Mouse (Mus musculus) embryo, embryonic 11.5 days (tissue): ENCODE results near the gene Kcnh1.

Source experiments
- DNase-seq: peaks from one replicate; pipeline ENCODE4 v3.0.0-alpha.2; 2012; ENCODE audit warnings: low read depth, low spot score

Gene Kcnh1

GRCm38 (mm10) chr1:192454501-192454900, 263.9 kb downstream of the Kcnh1 start:
- DNase-seq, result no peak

- DNase-seq, result no peak
These were observed 264.4 kb downstream of the Kcnh1 start for GRCm38 (mm10) chr1:192454981-192455380.

GRCm38 (mm10) chr1:192457037-192457436, 266.5 kb downstream of the Kcnh1 start:
- no peak for DNase-seq

- peak; percentile 56 for DNase-seq
These were observed 267.1 kb downstream of the Kcnh1 start for GRCm38 (mm10) chr1:192457526-192458206.

GRCm38 (mm10) chr1:192463732-192464131, 273.2 kb downstream of the Kcnh1 start:
- no peak for DNase-seq

- peak; percentile 61 for DNase-seq
These were observed 281.8 kb downstream of the Kcnh1 start for GRCm38 (mm10) chr1:192472366-192472765.

GRCm38 (mm10) chr1:192473134-192473533, 282.6 kb downstream of the Kcnh1 start:
- no peak for DNase-seq

GRCm38 (mm10) chr1:192476704-192477103, 286.1 kb downstream of the Kcnh1 start:
- DNase-seq, result no peak

- no peak for DNase-seq
These were observed 287.0 kb downstream of the Kcnh1 start for GRCm38 (mm10) chr1:192477556-192477955.

GRCm38 (mm10) chr1:192478176-192478575, 287.6 kb downstream of the Kcnh1 start:
- no peak for DNase-seq

- no peak for DNase-seq
These were observed 289.7 kb downstream of the Kcnh1 start for GRCm38 (mm10) chr1:192480072-192480784.

- DNase-seq, result no peak
These were observed 290.9 kb downstream of the Kcnh1 start for GRCm38 (mm10) chr1:192481446-192481845.

GRCm38 (mm10) chr1:192485030-192485429, 294.5 kb downstream of the Kcnh1 start:
- no peak for DNase-seq

- DNase-seq, result no peak
These were observed 297.0 kb downstream of the Kcnh1 start for GRCm38 (mm10) chr1:192487571-192487970.

- DNase-seq, result no peak
These were observed 299.6 kb downstream of the Kcnh1 start for GRCm38 (mm10) chr1:192489908-192490825.

GRCm38 (mm10) chr1:192497505-192497904, 306.9 kb downstream of the Kcnh1 start:
- DNase-seq, result no peak

GRCm38 (mm10) chr1:192502016-192502415, 311.4 kb downstream of the Kcnh1 start:
- DNase-seq, result no peak

GRCm38 (mm10) chr1:192502835-192503234, 312.3 kb downstream of the Kcnh1 start:
- no peak for DNase-seq

- DNase-seq, result no peak
These were observed 313.1 kb downstream of the Kcnh1 start for GRCm38 (mm10) chr1:192503651-192504050.

- no peak for DNase-seq
These were observed 322.2 kb downstream of the Kcnh1 start for GRCm38 (mm10) chr1:192512821-192513220.

GRCm38 (mm10) chr1:192515373-192515772, 324.8 kb downstream of the Kcnh1 start:
- no peak for DNase-seq

- DNase-seq, result no peak
These were observed 329.1 kb downstream of the Kcnh1 start for GRCm38 (mm10) chr1:192519713-192520112.
